Mouse (Mus musculus): ENCODE results near the gene Scgb1b29. TPM values are rescaled to one million over a fixed set of nuclear protein-coding genes. Genes with fewer than 3 reads are reported as not detected.
"Not testable (repeated sequence)": the region's sequence is repeated elsewhere in the genome, so short reads cannot be mapped to it uniquely, and the experiment has no call there.

Gene Scgb1b29
- total RNA-seq (2015; ENCODE audit: low replicate concordance) (not detected in 2 replicates), total RNA-seq (2017; ENCODE audit: low replicate concordance) (not detected in 2 replicates)

- not testable (repeated sequence) for ATAC-seq (replicated peaks; ENCODE audit: low FRiP score, poor library complexity, severe bottlenecking)
Measured at GRCm38 (mm10) chr7:32441241-32441640, at the start of gene Scgb1b29. Scgb1b29 (plus strand) TSS chr7:32441541.

GRCm38 (mm10) chr7:32428636-32429035 is 12.7 kb upstream of the Scgb1b29 start:
- not testable (repeated sequence) for ATAC-seq (replicated peaks; ENCODE audit: low FRiP score, poor library complexity, severe bottlenecking)

Other genes with a start within 250 kb of the Scgb1b29 start
- not detected in 2 replicates for gene Scgb2b11, start 230.4 kb upstream of the Scgb1b29 start, total RNA-seq (2015; ENCODE audit: low replicate concordance)
- not detected in 2 replicates for gene Scgb2b11, start 230.4 kb upstream of the Scgb1b29 start, total RNA-seq (2017; ENCODE audit: low replicate concordance)
- gene Scgb1b11, start 218.7 kb upstream of the Scgb1b29 start, total RNA-seq (2015; ENCODE audit: low replicate concordance) = not detected in 2 replicates
- gene Scgb1b11, start 218.7 kb upstream of the Scgb1b29 start, total RNA-seq (2017; ENCODE audit: low replicate concordance) = not detected in 2 replicates
- gene Scgb2b12, start 114.3 kb upstream of the Scgb1b29 start, total RNA-seq (2015; ENCODE audit: low replicate concordance) = not detected in 2 replicates
- not detected in 2 replicates for gene Scgb2b12, start 114.3 kb upstream of the Scgb1b29 start, total RNA-seq (2017; ENCODE audit: low replicate concordance)
- not detected in 2 replicates for gene Scgb1b12, start 107.4 kb upstream of the Scgb1b29 start, total RNA-seq (2015; ENCODE audit: low replicate concordance)
- gene Scgb1b12, start 107.4 kb upstream of the Scgb1b29 start, total RNA-seq (2017; ENCODE audit: low replicate concordance) = not detected in 2 replicates

Data from erythroid progenitor cell, adult 5-6 weeks (primary cell).